In the genomic region with DNA sequence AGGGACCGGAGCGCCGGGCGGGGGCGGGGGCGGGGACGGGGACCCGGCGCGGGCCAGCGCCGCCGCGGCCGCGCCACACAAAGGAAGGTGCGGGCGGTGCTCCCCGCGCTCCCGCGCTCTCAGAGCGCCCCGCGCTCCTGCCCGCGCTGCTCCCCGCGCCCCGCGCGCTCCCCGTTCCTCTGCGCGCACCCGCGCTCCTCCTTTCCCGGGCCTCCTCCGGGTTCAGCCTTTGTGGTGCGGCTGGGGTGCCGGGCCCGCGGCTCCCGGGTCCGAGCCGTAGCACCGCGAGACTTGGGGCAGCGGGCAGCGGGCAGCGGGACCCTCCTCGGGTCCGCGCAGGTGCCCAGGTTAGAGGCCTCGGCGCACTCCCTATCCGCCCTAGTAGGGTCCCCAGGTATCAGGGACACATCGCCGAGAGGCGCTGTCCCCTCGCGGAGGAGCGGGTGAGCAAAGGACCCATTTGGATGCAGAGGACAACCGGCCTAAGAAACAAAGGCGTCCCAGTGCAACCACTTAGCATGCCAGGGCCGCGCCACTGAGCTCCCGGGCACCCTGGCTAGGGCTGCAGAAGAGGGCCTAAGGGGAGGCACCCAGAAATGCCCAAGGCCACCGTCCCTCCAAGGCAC, we compare ENCODE assay signal across 8 mouse cellular contexts. TPM values are rescaled to one million over a fixed set of nuclear protein-coding genes. Genes with fewer than 3 reads are reported as not detected.
DNase-seq lines count a peak whose midpoint lies in the region; ATAC-seq lines count a peak whose summit lies in the region.

A gene (minus strand): TSS at position 281 of the 626 bp plus-strand sequence.

- peak within 1 kb of the TSS; percentile 75 for H3K4me2 ChIP-seq in embryonic facial prominence, embryonic 15.5 days (replicated peaks)
- peak within 1 kb of the TSS; percentile 74 for H3K4me2 ChIP-seq in hindbrain, embryonic 15.5 days
- peak within 1 kb of the TSS; percentile 76 for H3K4me2 ChIP-seq in midbrain, embryonic 11.5 days
- H3K4me2 ChIP-seq in stomach, embryonic 14.5 days (replicated peaks; ENCODE audit: low read depth, low read length) = peak within 1 kb of the TSS; percentile 77

- peaks cover 14% of the 10 kb centered on the region; the same call in 1 of the 2 replicates for H3K4me1 ChIP-seq in embryonic facial prominence, embryonic 15.5 days
- peaks cover 36% of the 10 kb centered on the region for H3K4me1 ChIP-seq in hindbrain, embryonic 15.5 days (replicated peaks)
- H3K4me1 ChIP-seq in midbrain, embryonic 11.5 days (ENCODE audit: control insufficient read depth, insufficient read depth, low read length) = peaks cover 17% of the 10 kb centered on the region
- no peaks in the 10 kb centered on the region for H3K4me1 ChIP-seq in stomach, embryonic 14.5 days (ENCODE audit: control insufficient read depth, insufficient read depth, low read length)

- H3K9ac ChIP-seq in embryonic facial prominence, embryonic 15.5 days = peak within 1 kb of the TSS; percentile 66
- H3K9ac ChIP-seq in hindbrain, embryonic 15.5 days = peak within 1 kb of the TSS; percentile 66
- peak within 1 kb of the TSS; percentile 98 for H3K9ac ChIP-seq in midbrain, embryonic 11.5 days (ENCODE audit: low read length)
- peak within 1 kb of the TSS; percentile 67 for H3K9ac ChIP-seq in stomach, embryonic 14.5 days (replicated peaks; ENCODE audit: low read depth, low read length)

- H3K27me3 ChIP-seq in embryonic facial prominence, embryonic 15.5 days = no peaks in the 10 kb centered on the region
- no peaks in the 10 kb centered on the region for H3K27me3 ChIP-seq in hindbrain, embryonic 15.5 days
- no peaks in the 10 kb centered on the region for H3K27me3 ChIP-seq in midbrain, embryonic 11.5 days (ENCODE audit: control insufficient read depth, insufficient read depth, low read length)
- H3K27me3 ChIP-seq in stomach, embryonic 14.5 days (ENCODE audit: control insufficient read depth, insufficient read depth, low read length) = no peaks in the 10 kb centered on the region

- WGBS in embryonic facial prominence, embryonic 15.5 days = under 1% methylated on average over 53 of the region's 69 CpGs
- WGBS in hindbrain, embryonic 15.5 days = under 1% methylated on average over 35 of the region's 69 CpGs
- 0% methylated on average over 51 of the region's 69 CpGs for WGBS in midbrain, embryonic 11.5 days
- under 1% methylated on average over 51 of the region's 69 CpGs for WGBS in stomach, embryonic 14.5 days

- DNase-seq in ES-CJ7 (ENCODE audit: low read depth, low spot score) = peak; percentile 9
- peak; percentile 46 to 59 for DNase-seq in adrenal gland, postnatal 36 days
- DNase-seq in left cerebral cortex, adult 18-20 months (ENCODE audit: low spot score in 2 of 2) = peak; percentile 66 to 73
- DNase-seq in midbrain, embryonic 11.5 days (ENCODE audit: low spot score, missing footprints) = peak; percentile 98

- no peaks in the 10 kb centered on the region for H3K9me3 ChIP-seq in embryonic facial prominence, embryonic 15.5 days (replicated peaks)
- H3K9me3 ChIP-seq in hindbrain, embryonic 15.5 days = no peaks in the 10 kb centered on the region
- H3K9me3 ChIP-seq in midbrain, embryonic 11.5 days (ENCODE audit: control insufficient read depth, low read length) = no peaks in the 10 kb centered on the region
- no peaks in the 10 kb centered on the region for H3K9me3 ChIP-seq in stomach, embryonic 14.5 days (ENCODE audit: control insufficient read depth, low read depth, low read length)

- H3K4me3 ChIP-seq in embryonic facial prominence, embryonic 15.5 days (replicated peaks) = peak within 1 kb of the TSS; percentile 60
- H3K4me3 ChIP-seq in hindbrain, embryonic 15.5 days = peak within 1 kb of the TSS; percentile 85
- H3K4me3 ChIP-seq in midbrain, embryonic 11.5 days (ENCODE audit: low read depth, low read length) = peak within 1 kb of the TSS; percentile 74
- peak within 1 kb of the TSS; percentile 67 for H3K4me3 ChIP-seq in stomach, embryonic 14.5 days (ENCODE audit: low read depth, low read length)

- H3K27ac ChIP-seq in embryonic facial prominence, embryonic 15.5 days (replicated peaks) = peak within 1 kb of the TSS; percentile 31
- H3K27ac ChIP-seq in hindbrain, embryonic 15.5 days (replicated peaks) = peak within 1 kb of the TSS; percentile 89
- peak within 1 kb of the TSS; percentile 90 for H3K27ac ChIP-seq in midbrain, embryonic 11.5 days (ENCODE audit: low read depth, low read length)
- peak within 1 kb of the TSS; percentile 44; the same call in 1 of the 2 replicates for H3K27ac ChIP-seq in stomach, embryonic 14.5 days (ENCODE audit: low read length)

- ATAC-seq in embryonic facial prominence, embryonic 15.5 days (ENCODE audit: insufficient number of reproducible peaks, low FRiP score, low TSS enrichment, low read depth) = peak; percentile 78
- ATAC-seq in hindbrain, embryonic 15.5 days (ENCODE audit: low FRiP score, low read depth) = peak; percentile 89
- ATAC-seq in midbrain, embryonic 11.5 days (ENCODE audit: low FRiP score) = peak; percentile 91
- peak; percentile 76 for ATAC-seq in stomach, embryonic 14.5 days (ENCODE audit: insufficient number of reproducible peaks, insufficient read depth, low FRiP score, low read depth)
- ATAC-seq in megakaryocyte-erythroid progenitor cell, adult 5-6 weeks (replicated peaks; ENCODE audit: low FRiP score, low TSS enrichment, poor library complexity, severe bottlenecking) = no peak

- no peaks in the 10 kb centered on the region for H3K36me3 ChIP-seq in embryonic facial prominence, embryonic 15.5 days
- no peaks in the 10 kb centered on the region for H3K36me3 ChIP-seq in hindbrain, embryonic 15.5 days
- H3K36me3 ChIP-seq in midbrain, embryonic 11.5 days (ENCODE audit: control insufficient read depth, insufficient read depth, low read length) = no peaks in the 10 kb centered on the region
- H3K36me3 ChIP-seq in stomach, embryonic 14.5 days (ENCODE audit: control insufficient read depth, insufficient read depth, low read length) = no peaks in the 10 kb centered on the region

RNA-seq across cellular contexts. Expression of the gene that starts here (rescaled TPM):
- 10 to 100 TPM; 24.0 to 27.3 TPM for total RNA-seq in adrenal gland, postnatal 36 days (2021)
- 5.3 and 6.5 TPM in 2 replicates for polyA plus RNA-seq in embryonic facial prominence, embryonic 15.5 days (2015; fragmentation: Nextera tagmentation; extraction: Ambion mirVana)
- polyA plus RNA-seq in hindbrain, embryonic 15.5 days (2015; fragmentation: Nextera tagmentation; extraction: Ambion mirVana) = 65.6 and 74.6 TPM in 2 replicates
- 100 to 1,000 TPM; 250 to 252 TPM for total RNA-seq in left cerebral cortex, adult 18-20 months (2021)
- 34.9 and 36.4 TPM in 2 replicates for polyA plus RNA-seq in midbrain, embryonic 11.5 days (2014; fragmentation: Nextera tagmentation; extraction: Ambion mirVana)
- 5.8 and 6.8 TPM in 2 replicates for polyA plus RNA-seq in stomach, embryonic 14.5 days (2014; fragmentation: Nextera tagmentation; extraction: Ambion mirVana)
- total RNA-seq in megakaryocyte-erythroid progenitor cell, adult 5-6 weeks (2014; fragmentation: Nextera tagmentation) = 0.47 TPM in 1 of 2 replicates, not detected in the other
- total RNA-seq in megakaryocyte-erythroid progenitor cell, adult 5-6 weeks (2017) = not detected in 2 replicates

Comparison
In these comparisons a context has a peak if more than half of its experiments do, and no peak if none do; other contexts are left out.
1. RNA of the gene that starts here (total RNA-seq): 250 to 252 TPM in left cerebral cortex, adult 18-20 months and 24.0 to 27.3 TPM in adrenal gland, postnatal 36 days; 0.47 TPM in megakaryocyte-erythroid progenitor cell, adult 5-6 weeks; every median in the first group is over 10 times any median in the second.
2. RNA of the gene that starts here (total RNA-seq): 250 to 252 TPM in left cerebral cortex, adult 18-20 months; 24.0 to 27.3 TPM in adrenal gland, postnatal 36 days; every median in the first group is over 4 times any median in the second.
3. DNase-seq: peak in every context shown above with its lines; median percentile 98 in midbrain, embryonic 11.5 days; 70 in left cerebral cortex, adult 18-20 months; 52 in adrenal gland, postnatal 36 days; 9 in ES-CJ7.
4. H3K27ac ChIP-seq: peak in every context shown above with its lines; median percentile 90 in midbrain, embryonic 11.5 days; 89 in hindbrain, embryonic 15.5 days; 44 in stomach, embryonic 14.5 days; 31 in embryonic facial prominence, embryonic 15.5 days.
5. Peak in every context shown above with its lines, with median percentiles within 50 percentile points of each other: H3K4me2 ChIP-seq, H3K4me3 ChIP-seq and H3K9ac ChIP-seq.